Mouse (Mus musculus) liver, postnatal 0 days (tissue): ENCODE results near the gene Gpr35.

Experiments
- CTCF ChIP-seq: sonication (generic); IDR thresholded peaks from 2 replicates; pipeline ENCODE4 v1.5.1; 2016; ENCODE audit warnings: antibody characterized with exemption, low read depth
- EP300 ChIP-seq: IDR thresholded peaks from 2 replicates; pipeline ENCODE4 v1.6.1; 2016; ENCODE audit warnings: antibody characterized with exemption, low read depth, mild to moderate bottlenecking

- no peak for TF ChIP-seq CTCF
- no peak for TF ChIP-seq EP300
These were observed 36.4 kb upstream of the Gpr35 start for GRCm38 (mm10) chr1:92914239-92914638.
